Mouse (Mus musculus) lung, embryonic 16.5 days (tissue): ENCODE results near the gene H2-Q10. TPM values are rescaled to one million over a fixed set of nuclear protein-coding genes. Genes with fewer than 3 reads are reported as not detected.

Experiments used
- ATAC-seq: fragments of 200-750 bp; cut with Nextera tagmentation; 2 replicates; pipeline ENCODE4 v1.8.0; 2017; ENCODE audit warnings: low read depth, mild to moderate bottlenecking, moderate library complexity
- H3K27ac ChIP-seq: fragments of 300-500 bp; sonication (generic); 2 replicates; pipeline ENCODE4 v1.5.1; 2014; ENCODE audit warnings: mild to moderate bottlenecking, control low read depth, low read length
- H3K27me3 ChIP-seq: fragments of 300-500 bp; sonication (generic); 2 replicates; pipeline ENCODE4 v1.6.1; 2014; ENCODE audit warnings: low read depth, low read length, mixed read lengths; ENCODE audit not compliant: control insufficient read depth, insufficient read depth
- H3K36me3 ChIP-seq: fragments of 300-500 bp; sonication (generic); 2 replicates; pipeline ENCODE4 v1.6.1; 2014; ENCODE audit warnings: low read length; ENCODE audit not compliant: control insufficient read depth, insufficient read depth
- H3K4me1 ChIP-seq: fragments of 300-500 bp; sonication (generic); replicated peaks from 2 replicates; pipeline ENCODE4 v1.6.1; 2014; ENCODE audit warnings: low read length, mixed read lengths; ENCODE audit not compliant: control insufficient read depth, insufficient read depth
- H3K4me2 ChIP-seq: fragments of 300-500 bp; sonication (generic); 2 replicates; pipeline ENCODE4 v1.6.1; 2014; ENCODE audit warnings: low read depth, low read length, control low read depth
- H3K4me3 ChIP-seq: fragments of 300-500 bp; sonication (generic); 2 replicates; pipeline ENCODE4 v1.5.1; 2014; ENCODE audit warnings: mild to moderate bottlenecking, low read length, control low read depth
- H3K9ac ChIP-seq: fragments of 300-500 bp; sonication (generic); 2 replicates; pipeline ENCODE4 v1.6.1; 2014; ENCODE audit warnings: low read length, control low read depth
- H3K9me3 ChIP-seq: fragments of 300-500 bp; sonication (generic); 2 replicates; pipeline ENCODE4 v1.6.1; 2016; ENCODE audit warnings: low read length; ENCODE audit not compliant: control insufficient read depth
- WGBS: fragments of 180-500 bp; shearing (Covaris S2); extraction: QIAGEN DNeasy Blood & Tissue Kit; methylation state at CpG from one replicate; pipeline ENCODE4 v1.1.7; 2014; 5-methylcytosine and 5-hydroxymethylcytosine counted together
- polyA plus RNA-seq: library from polyadenylated mRNA; unstranded; fragments of >200 nt; fragmentation: Nextera tagmentation; extraction: Ambion mirVana; gene quantifications from 2 replicates; pipeline ENCODE4 v1.2.1, GENCODE M21; 2015

H2-Q10 gene
- polyA plus RNA-seq, 1 experiment from 2014 or later: 1.3 TPM

GRCm38 (mm10) chr17:35516652-35517500 is 47.0 kb downstream of the H2-Q10 start, which contains the start of the genes Tcf19 and Cchcr1:
Tcf19 (minus strand) TSS chr17:35516824.
Cchcr1 (plus strand) TSS chr17:35517100.
- peaks cover 4% of the 10 kb centered on the region for H3K36me3 ChIP-seq
- no peaks in the 10 kb centered on the region for H3K27me3 ChIP-seq
- H3K4me1 ChIP-seq: peaks cover 29% of the 10 kb centered on the region
- peak within 1 kb of the TSS; percentile 72 for H3K4me2 ChIP-seq
- H3K9ac ChIP-seq: peak within 1 kb of the TSS; percentile 75
- peak within 1 kb of the TSS; percentile 62 for H3K27ac ChIP-seq
- no peaks in the 10 kb centered on the region for H3K9me3 ChIP-seq
- WGBS: under 1% methylated on average over 64 of the region's 67 CpGs
- peak; percentile 98 for ATAC-seq
- H3K4me3 ChIP-seq: peak within 1 kb of the TSS; percentile 69

DNA sequence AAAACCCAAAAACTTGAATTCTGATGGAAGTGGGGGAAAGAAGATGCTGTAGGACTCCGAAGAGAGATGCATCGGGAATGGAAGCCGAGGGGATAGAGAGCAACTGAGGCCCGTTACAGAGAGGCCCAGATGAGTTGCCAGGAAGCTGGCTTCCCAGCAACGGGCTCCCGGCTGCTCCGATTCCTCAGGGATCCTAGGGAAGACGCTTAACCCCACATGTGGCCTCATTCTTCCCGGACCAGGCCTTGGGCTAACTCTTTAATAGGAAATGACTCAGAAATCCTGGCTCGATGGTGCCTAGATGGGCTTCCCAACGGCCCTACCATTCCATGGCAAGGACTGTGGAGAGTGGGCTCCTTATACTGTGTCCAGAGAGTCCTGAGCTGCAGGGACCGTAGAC is 47.6 kb downstream of the H2-Q10 start:
- no peak for ATAC-seq
- peak overlapping the region; percentile 62 for H3K27ac ChIP-seq
- H3K9ac ChIP-seq: peak overlapping the region; percentile 71
- peak overlapping the region; percentile 72 for H3K4me2 ChIP-seq
- peaks cover 29% of the 10 kb centered on the region for H3K4me1 ChIP-seq
- H3K36me3 ChIP-seq: peaks cover 2% of the 10 kb centered on the region; the same call in 1 of the 2 replicates
- no peaks in the 10 kb centered on the region for H3K27me3 ChIP-seq
- WGBS: 5% methylated on average over 12 of the region's 12 CpGs
- H3K9me3 ChIP-seq: no peaks in the 10 kb centered on the region
- peak overlapping the region; percentile 69 for H3K4me3 ChIP-seq

Other genes starting within 250 kb of the H2-Q10 start
- gene Gm16181, start 249.3 kb upstream of the H2-Q10 start, polyA plus RNA-seq: 1.2 TPM in 1 of 2 replicates, not detected in the other
- gene Atp6v1g2, start 236.4 kb upstream of the H2-Q10 start, polyA plus RNA-seq: 4.9 and 5.9 TPM in 2 replicates
- 10.0 and 11.0 TPM in 2 replicates for gene Nfkbil1, start 234.3 kb upstream of the H2-Q10 start, polyA plus RNA-seq
- gene Ddx39b, start 228.3 kb upstream of the H2-Q10 start, polyA plus RNA-seq: 437 and 448 TPM in 2 replicates
- 141 and 161 TPM in 2 replicates for gene H2-D1, start 207.4 kb upstream of the H2-Q10 start, polyA plus RNA-seq
- 0.24 and 0.38 TPM in 2 replicates for gene H2-Q1, start 149.7 kb upstream of the H2-Q10 start, polyA plus RNA-seq
- gene H2-Q2, start 127.8 kb upstream of the H2-Q10 start, polyA plus RNA-seq: 6.5 and 7.0 TPM in 2 replicates
- 5.9 and 6.5 TPM in 2 replicates for gene H2-Q4, start 90.5 kb upstream of the H2-Q10 start, polyA plus RNA-seq
- gene H2-Q6, start 45.2 kb upstream of the H2-Q10 start, polyA plus RNA-seq: 0.48 and 1.5 TPM in 2 replicates
- 5.0 and 6.1 TPM in 2 replicates for gene H2-Q7, start 30.9 kb upstream of the H2-Q10 start, polyA plus RNA-seq
- gene Pou5f1, start 35.9 kb downstream of the H2-Q10 start, polyA plus RNA-seq: not detected in 2 replicates
- gene Tcf19, start 46.7 kb downstream of the H2-Q10 start, polyA plus RNA-seq: 91.9 and 96.7 TPM in 2 replicates
- gene Cchcr1, start 47.0 kb downstream of the H2-Q10 start, polyA plus RNA-seq: 23.3 and 24.0 TPM in 2 replicates
- 0.69 and 0.79 TPM in 2 replicates for gene Psors1c2, start 63.1 kb downstream of the H2-Q10 start, polyA plus RNA-seq
- gene Cdsn, start 82.0 kb downstream of the H2-Q10 start, polyA plus RNA-seq: 0.05 and 0.13 TPM in 2 replicates
- gene 2300002M23Rik, start 97.4 kb downstream of the H2-Q10 start, polyA plus RNA-seq: 0.11 TPM in 1 of 2 replicates, not detected in the other
- gene Sfta2, start 131.5 kb downstream of the H2-Q10 start, polyA plus RNA-seq: 193 and 232 TPM in 2 replicates
- 0.03 TPM in 1 of 2 replicates, not detected in the other for gene Gm9573, start 156.5 kb downstream of the H2-Q10 start, polyA plus RNA-seq
- gene Mucl3, start 173.6 kb downstream of the H2-Q10 start, polyA plus RNA-seq: 1.7 and 1.9 TPM in 2 replicates
- gene Vars2, start 197.5 kb downstream of the H2-Q10 start, polyA plus RNA-seq: 22.8 and 25.4 TPM in 2 replicates
- 47.5 and 48.0 TPM in 2 replicates for gene Gtf2h4, start 203.7 kb downstream of the H2-Q10 start, polyA plus RNA-seq
- gene Ddr1, start 234.5 kb downstream of the H2-Q10 start, polyA plus RNA-seq: 50.5 and 51.3 TPM in 2 replicates